Mouse (Mus musculus) kidney, adult 8-10 months (tissue): ENCODE measurements around the gene Atp2b2.
"Not testable (repeated sequence)": the region's sequence is repeated elsewhere in the genome, so short reads cannot be mapped to it uniquely, and the experiment has no call there.

ENCODE experiments used
- DNase-seq, 2 experiments: peaks; one replicate each; pipeline ENCODE4 v3.0.0; 2022

Atp2b2 gene

DNA sequence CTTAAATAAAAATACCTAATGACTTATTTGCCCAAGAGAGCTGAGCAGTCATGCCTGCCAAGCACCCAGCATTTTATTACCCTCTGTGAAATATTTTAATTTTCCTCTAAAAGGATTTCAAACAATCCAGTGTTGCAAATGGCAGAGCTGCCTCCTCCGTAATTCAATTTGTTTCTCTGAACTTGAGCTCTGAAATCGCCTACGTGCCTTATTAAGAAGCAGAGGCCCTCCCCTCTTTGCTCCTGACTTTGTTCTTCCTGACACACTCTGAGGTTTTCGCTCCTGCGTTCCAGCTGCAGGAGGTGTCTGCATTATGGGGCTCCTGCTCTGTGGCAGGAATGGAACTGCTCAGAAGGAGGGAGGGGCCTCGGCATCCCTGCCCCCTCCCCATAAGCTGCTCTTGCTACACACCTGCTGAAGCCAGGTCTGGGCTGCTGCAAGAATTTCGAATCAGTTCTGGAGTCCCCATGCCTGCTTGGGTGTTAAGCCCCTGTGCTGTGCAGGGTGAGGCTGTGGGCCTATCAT, 264.1 kb downstream of the Atp2b2 start:
- no peak for DNase-seq

DNA sequence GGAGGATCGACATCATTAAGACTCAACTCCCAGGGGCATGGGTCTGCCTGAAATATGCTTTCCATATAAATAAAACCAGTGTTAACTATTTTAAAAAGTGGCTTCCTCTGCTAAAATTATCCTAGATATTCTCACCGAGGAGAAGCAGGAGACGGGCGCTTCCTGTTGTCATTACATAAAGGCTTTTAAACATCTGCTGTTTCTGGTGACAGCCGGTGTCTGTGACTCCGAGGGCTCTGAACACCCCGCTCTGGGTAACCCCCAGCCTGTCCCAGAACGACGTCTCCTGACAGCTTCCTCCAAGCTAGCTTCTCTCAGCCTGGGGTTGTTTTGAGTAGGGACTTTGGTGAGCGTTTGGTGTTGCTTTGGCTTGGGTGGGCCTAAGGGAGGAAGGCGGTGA, 273.6 kb downstream of the Atp2b2 start:
- DNase-seq: no peak

DNA sequence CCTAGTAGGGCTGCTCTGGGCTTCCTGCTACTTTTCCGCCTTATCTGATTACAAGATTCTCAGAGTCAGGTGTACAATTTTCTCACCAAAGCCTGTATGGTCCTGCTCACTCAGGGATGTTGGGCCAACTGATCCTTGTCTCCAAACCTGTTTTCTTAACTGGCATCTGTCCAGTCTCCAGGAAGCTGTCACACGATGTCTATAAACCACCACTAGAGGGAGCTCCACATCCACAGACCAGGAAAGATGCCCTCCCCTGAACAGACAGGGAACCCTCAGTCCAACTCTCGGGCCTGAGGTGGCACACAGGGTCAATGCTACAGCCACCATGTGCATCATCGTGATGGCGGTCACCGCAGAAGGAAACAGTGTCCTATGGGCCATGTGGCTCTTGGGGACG, 280.8 kb downstream of the Atp2b2 start:
- peak; percentile 62 to 69 for DNase-seq

DNA sequence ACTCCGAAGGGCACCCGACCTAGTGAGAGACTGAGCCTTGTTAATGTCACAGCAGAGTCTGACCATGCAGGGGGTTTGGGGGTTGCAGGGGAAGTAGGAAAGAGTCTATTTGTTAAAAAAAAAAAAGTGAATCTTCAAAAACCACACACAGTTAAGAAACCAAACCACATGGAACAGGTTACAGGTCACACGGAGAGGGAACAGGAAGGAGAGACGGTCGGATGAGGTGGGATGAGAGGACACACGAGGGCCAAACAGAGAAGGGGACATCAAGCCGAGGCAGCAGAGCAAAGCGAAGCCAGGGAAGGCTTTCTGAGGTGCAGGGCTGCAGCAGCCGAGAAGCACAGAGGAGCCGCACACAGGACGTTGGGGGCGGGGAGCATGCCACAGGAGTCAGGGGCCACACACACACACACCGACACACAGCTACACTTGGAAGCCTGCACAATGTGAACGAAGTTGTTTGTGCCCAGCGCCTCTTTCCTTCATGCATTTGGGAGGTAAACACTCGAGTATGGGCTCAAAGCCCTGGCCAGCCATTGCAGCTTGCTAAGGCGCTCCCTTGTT, 293.2 kb downstream of the Atp2b2 start:
- no peak for DNase-seq

DNA sequence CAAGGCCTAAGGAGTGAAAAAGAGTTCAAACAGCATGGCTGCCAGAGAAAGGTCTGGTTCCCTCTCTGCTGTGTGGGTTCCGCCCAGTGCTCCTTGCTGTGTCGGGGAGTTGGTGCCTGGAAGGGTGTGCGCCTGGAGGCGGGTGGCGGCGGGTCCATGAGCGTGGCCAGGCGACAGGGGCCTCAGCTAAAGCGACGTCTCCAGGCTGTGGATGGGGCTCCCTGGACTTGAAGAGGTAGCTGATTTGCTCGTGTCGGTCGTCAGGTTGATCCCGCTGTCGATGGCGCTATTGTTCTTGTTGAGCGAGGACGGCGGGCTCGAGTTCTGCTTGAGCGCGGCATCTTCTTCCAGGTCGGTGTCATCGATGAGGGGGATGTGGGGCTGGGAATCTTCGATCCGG, 294.1 kb downstream of the Atp2b2 start:
- DNase-seq: no peak

DNA sequence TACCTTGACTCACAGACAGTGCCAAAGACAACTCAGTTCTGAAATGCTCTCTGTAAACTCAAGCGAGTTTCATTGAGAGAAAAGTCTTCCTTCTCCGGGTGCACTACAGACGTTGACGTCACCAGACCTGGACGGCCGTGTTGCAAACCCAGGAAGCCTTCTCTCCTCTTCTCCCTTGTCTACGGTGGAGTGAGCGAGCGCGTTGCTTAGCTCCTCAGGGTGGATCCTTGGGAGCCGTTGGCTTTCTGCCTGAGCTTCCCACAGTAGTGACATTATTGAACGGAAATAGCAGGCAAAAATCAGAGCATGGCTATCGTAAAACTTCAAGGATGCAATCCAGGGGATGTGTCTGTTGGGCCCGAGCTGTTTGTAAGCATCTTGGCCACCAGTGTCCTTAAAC, 295.1 kb downstream of the Atp2b2 start:
- DNase-seq: no peak

DNA sequence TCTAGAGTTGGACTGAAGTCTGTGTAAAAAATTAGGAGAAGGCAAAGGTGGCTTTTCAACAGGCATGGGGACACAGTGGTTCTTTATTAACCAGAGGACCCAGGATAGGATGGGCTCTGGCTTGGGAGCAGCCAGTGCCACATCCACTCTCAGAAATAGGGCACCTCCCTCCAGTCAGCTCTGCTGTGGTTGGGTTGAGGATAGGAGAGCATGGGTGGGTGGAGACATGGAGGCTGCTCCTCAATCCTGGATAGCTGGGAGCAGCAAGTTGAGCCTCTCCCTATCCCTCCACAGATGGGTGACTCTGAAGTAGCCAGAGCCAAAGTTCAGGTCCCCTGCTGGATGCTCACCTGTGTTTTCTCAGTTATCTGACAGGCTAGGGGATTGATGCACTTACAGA, 297.3 kb downstream of the Atp2b2 start:
- peak; percentile 23 to 56 for DNase-seq

DNA sequence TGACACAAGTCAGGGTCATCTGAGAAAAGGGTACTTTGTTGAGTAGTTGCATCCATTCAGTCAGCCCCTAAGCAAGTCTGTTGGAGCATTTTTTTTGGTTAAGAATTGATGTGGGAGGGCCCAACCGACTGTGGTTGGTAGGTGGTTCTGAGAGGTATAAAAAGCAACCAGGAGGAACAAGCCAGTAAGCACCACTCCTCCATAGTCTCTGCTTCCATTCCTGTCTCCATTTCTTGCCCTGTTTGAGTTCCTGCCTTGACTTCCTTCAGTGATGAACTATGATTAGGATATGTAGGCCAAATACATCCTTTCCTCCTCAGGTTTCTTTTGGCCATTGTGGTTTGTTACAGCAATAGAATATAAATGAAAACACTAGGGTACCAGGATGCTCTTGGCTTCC, 299.3 kb downstream of the Atp2b2 start:
- DNase-seq: no peak

DNA sequence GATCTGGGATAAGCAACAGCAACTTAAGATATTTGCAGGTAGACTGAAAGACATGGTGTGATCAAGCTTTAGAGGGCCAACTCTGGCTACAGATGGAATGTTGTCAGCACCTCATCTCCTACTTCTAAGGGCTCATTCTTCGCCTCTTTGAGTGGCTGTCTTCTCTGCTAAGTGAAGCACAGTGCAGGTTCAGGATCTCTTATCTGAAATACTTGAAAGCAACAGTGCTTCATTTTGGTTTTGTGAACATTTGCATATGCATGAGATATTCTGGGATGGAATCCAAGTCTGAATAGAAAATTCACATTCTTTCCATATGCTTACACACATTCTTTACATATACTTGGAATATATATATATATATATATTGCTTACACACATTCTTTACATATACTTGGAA, 300.1 kb downstream of the Atp2b2 start:
- DNase-seq: no peak

DNA sequence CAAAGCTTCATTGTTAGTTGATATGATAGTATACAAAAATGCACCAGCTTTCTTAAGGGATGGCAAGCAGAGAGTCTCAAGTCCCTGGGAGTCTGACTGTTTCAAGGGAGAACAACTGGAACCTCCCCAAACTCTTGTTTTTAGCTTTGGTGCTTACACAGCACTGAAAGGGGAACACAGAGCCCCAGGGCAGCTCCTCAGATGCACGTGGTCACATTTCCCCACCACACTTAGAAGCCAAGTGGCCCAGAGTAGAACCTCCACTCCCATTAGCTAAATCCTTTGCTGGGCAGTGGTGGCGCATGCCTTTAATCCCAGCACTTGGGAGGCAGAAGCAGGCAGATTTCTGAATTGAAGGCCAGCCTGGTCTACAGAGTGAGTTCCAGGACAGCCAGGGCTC, 301.0 kb downstream of the Atp2b2 start:
- DNase-seq: no peak

DNA sequence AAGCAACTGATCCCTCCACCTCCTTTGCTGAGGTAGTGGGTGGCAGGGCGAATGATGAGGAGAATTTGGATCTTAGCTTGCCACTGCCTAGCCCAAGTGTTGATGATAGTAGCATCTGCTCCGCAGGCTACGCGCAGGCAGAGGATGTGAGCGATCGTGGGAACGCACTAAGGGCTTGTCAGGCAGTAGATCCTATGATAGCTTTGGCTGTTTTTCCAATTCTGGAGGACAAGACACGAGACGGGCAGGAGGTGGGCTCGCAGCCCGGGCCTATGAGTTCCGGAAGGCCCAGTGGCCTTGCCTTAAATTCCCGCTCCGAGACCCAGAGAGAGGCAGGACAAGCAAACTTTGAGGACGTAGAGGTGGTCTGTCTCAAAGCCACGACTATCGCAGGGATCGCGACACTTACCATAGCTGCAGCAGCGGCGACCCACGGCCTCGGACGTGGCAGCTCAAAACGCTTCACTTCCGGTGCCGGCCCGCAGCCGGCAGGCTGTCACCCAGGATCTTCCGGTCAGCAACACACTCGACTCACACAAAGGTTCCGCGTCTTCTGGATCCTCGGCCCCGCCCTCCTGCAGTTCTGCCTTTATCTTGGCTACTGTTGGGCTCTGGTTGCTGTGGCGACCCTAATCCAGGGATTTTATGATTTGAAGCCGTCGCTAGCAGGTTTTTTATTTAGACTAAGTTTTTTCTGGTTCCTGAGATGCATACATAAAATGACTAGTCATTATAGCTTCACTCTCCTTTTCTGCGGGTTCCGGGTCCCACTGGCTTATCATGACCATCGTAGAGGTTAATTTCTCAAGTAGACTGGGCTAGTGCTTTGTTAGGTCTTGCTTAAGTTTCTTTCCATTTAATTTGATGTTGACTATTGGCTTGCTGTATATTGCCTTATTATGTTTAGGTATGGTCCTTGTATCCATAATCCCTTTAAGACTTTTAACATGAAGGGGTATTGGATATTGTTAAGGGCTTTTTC, 301.9 kb downstream of the Atp2b2 start, which contains the start of gene Sec13:
Gene Sec13, minus strand, starts transcription at position 508 of the 982 bp plus-strand sequence.
- DNase-seq: peak; percentile 72 to 83

DNA sequence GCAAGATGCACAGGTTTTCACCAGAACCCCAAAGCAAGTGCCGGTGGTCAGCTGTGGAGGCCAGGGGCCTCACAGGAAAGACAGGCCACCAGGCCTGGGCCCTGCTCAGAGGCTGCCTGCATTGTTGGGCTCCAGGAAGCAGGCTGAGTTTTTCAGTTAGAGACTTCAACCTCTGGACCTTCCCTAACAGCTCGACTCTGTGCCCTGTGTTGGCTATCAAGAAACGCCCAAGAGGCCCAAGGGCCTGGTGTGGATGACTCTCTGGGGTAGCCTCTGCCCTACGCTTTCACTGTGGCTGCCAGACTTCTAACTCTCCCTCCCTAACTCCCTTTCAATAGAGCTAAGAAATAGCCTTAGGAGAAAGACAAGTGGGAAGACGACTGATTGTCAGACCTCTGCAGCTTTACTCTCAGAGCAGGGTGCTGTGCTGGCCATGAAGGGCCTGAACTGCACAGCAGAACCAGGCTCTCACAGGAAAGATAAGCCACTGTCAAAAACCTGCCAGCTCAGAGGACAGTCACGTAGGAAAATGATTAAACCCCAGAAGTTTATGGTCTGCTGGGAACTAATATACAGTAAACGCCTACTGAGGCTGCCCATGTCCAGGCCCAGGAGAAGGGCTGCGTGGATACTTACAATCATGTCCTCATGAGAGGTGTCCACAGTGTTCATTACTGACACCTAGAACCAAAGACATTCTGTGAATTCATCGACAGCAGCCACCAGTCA, 304.9 kb downstream of the Atp2b2 start:
- peak; percentile 13 to 15 for DNase-seq

DNA sequence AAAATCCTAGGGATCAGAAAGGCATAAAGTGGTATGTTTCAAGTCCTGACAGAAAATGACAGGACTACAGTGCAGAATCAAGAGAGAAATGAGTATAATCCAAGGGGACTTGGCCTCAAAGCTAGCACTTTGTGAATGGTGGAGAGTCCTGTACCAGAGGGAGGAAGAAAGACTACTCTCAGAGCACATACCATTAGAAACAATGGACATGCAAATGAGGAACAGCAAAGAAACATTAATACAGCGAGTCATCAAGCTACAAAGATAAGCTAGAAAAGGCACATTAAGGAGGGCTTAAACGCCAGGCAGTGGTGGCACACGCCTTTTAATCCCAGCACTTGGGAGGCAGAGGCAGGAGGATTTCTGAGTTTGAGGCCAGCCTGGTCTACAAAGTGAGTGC, 311.1 kb downstream of the Atp2b2 start:
- no peak for DNase-seq

DNA sequence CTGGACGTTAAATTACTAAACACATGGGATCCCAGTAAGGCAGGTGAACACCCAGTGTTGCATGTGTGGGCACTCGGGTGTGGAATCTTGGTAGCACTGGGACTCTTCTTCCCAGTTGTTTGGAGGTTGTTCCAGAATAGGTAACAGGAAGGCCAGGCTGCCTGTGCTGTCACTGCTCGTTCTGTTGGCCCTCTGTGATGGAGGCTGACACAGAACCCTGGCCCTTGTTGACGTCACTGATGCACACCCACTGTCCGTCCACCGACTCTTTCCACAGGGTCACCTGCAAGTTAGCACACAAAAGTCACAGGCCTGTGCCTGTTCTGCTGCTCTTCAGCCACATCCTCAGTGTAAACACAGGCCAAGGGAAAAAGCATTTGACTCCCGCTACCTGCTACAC, 314.2 kb downstream of the Atp2b2 start:
- no peak for DNase-seq

DNA sequence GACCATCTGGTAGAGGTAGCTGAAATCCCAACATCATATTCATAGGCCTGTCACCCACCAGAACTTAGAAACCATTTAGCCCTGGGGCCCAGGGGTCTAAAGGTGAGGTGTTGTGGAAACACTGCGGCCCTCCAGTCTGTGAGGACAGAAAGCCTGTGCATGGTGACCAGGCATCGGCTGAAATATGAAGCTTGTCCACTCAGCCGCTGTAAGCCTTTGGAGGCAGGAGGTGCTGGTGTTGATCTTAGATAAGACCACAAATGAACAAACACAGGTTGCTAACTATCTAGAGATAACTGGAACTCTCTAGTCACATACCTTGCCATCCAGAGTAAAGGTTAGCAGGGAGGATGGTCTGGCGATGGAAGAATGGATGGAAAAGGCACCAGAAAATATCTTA, 321.4 kb downstream of the Atp2b2 start:
- no peak for DNase-seq

DNA sequence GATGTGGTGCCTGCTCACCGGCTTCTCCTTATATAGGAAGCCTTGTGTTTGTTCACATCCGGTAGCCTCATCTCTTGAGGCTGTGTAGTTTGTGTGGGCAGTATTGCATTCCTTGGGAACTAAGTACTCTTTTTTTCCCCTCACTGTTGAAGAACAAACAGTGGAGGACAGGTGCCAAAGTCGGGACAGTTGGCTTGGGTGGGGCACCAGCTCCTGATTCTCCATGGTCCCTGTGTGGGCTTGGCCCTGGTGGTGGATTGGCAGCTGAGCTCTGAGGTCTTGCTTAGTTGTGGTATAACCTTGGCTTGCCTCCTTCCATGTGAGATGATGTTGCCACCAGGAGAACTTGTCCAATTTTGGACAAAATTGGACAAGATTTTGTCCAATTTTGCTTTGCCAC, 322.5 kb downstream of the Atp2b2 start, which contains the start of gene Ghrl:
Gene Ghrl, minus strand, starts transcription at position 3 of the 400 bp plus-strand sequence.
- DNase-seq: no peak

DNA sequence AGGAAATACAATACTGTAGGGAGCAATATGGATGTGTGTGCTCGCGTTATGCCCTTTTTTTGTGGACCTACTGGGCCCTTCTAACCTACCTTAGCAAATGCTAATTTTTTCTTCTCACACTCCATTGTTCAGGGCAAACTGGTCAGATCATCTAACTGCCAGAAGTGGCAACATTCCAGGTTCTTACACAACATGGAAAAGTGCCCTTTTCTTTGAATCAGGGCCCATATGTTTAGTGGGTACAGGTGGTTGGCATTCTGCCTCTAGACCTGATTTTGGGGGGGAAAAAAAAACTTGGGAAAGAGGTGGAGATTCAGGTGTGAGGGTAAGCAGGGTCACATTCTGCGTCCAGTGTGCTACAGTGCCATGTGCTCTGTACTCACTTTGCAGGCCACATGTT, 324.9 kb downstream of the Atp2b2 start:
- DNase-seq: no peak

DNA sequence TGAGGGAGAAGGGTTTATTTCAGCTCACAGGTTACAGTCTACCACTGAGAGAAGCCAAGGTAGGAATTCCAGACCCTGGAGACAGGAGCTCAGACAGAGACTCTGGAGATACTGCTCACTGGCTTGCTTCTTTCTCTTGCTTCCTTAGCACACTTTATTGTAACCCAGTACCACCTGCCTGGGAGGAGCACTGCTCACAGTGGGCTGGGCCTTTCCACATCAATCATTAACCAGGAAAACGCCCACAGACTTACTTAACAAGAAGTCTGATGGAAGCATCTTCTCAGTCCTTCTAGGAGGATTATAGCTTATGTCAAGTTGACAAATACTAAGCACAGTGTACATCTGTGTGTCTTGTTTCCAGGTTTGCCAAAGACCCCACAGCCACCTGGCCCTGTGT, 327.6 kb downstream of the Atp2b2 start:
- DNase-seq: peak; percentile 47 to 59

DNA sequence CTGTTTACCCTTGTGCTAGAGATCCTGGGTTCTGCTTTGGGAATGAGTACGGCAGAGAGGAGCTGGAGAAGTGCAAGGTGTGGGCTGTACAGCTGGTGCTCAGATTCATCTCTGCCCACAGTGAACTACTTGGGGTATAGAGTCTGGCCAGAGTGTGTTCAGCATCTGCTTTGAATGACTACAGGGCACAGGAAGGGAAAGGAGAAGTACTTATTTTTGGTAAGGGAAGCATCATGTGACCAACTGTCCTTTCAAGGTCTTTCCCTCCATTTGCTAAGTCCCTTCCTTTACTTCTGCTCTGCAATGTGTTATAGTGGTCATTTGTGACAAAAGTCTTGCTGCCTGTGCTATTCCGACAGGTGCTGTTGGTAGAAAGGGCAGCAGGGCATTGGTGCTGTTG, 328.1 kb downstream of the Atp2b2 start:
- no peak for DNase-seq

DNA sequence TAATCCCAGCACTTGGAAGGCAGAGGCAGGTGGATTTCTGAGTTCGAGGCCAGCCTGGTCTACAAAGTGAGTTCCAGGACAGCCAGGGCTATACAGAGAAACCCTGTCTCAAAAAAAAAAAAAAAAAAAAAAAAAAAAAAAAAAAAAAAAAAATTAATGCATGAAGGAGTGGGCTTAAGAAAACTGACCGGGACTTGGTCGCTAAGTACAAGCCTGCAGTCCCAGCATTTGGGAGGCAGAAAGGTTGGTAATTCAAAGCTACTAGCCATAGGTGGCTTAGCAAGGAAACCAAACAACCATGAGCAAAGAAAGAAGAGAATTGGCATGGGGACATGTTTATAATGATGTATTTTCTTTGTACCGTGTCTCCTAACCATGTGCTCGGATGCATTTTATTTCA, 329.0 kb downstream of the Atp2b2 start:
- DNase-seq: not testable (repeated sequence)

DNA sequence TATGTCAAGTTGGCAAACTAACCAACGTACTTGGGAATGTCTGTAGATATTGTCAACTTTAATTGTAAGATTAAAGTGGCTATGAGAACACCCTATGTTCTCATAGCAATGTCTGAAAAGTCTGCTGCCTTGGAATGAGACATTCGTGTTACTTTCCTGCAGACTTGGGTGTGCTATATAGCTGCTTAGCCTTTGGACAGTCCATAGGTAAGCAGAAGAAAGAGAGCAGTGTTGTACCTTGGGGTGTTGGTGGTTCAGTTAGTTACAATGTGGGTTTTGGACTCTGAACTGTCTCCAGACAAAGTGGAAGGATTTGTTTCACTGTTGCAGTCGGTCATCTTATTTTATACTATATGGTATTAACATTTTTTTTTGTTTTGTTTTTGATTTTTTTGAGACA, 329.7 kb downstream of the Atp2b2 start:
- no peak for DNase-seq

DNA sequence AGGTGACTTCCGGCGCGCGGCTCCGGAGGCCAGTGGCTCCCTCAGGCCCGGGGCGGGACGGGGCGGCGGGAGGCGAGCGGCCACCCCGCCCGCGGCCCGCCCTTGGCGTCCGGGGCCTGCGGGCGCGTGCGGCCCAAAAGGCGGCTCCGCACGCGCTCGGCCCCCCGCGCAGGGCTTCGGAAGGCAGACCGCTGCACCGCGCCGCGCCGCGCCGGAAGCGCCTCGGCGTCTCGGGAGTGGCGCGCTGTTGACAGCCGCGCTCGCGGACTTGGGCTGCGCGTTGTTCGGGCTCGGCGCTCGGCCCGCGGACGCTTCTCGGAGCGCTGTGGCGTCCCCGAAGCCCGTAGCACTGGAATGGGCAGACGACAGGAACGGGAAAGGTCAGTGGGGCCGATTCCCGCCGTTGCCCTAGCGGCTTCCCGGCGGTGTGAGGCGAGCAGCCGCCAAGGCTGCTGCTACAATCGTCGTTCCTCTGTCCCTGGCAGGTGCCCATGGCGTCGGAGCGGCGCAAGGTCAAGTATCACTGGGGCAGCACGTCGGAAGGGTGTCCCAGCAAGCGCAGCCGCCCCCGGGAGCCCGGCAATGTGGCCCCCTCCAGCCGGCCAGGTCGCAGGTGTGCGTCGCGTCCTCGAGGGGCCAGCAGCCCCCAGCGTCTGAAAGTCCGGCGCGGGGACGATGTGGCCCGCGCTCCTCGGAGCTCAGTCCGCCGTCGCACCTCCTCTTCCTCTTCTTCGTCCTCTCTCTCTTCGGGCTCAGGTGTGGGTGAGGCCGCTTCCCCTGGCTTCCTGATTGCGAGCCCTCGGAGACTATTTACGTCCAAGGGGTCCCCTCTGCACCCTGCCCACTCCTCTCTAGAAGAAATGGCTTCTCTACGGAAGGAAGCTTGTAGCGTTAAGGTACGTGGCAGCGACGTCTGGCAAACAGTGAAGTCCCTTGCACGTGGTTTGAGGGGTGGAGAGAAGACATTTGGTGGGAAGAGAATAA, 344.9 kb downstream of the Atp2b2 start:
- peak; percentile 36 to 47 for DNase-seq
